27 mouse cellular contexts compared by ENCODE assay signal in the genomic region with DNA sequence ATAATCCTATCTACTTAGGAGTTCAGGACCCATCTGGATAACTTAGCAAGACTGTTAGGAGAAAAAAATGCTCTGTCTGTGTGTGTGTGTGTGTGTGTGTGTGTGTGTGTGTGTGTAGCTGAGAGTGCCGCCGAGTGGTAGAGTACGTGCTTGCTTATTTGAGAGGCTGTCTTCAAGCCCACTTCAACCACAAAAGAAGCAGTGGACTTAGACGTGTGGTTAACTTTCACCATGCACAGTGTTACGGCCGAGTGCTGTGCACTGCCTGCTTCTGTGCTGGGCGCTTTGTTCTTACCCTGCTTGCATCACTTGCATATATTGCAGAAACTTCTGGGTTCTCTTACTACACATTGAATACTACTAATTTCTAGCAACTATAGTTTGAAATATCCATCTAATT. TPM values are rescaled to one million over a fixed set of nuclear protein-coding genes. Genes with fewer than 3 reads are reported as not detected.
DNase-seq lines count a peak whose midpoint lies in the region; ATAC-seq and TF ChIP-seq lines count a peak whose summit lies in the region.
"Had no signal": no experiment of that assay in that cellular context is flagged by ENCODE, and none has a peak within 500 bp of the region (broad histone marks: within the 10 kb centered on the region; RNA-seq: fewer than 3 reads in every experiment).

No protein-coding gene starts in this region.

- TF ChIP-seq RAD21 in CH12.LX (IDR thresholded peaks at IDR 0.05; ENCODE audit: low read depth, low read length): no peak

- H3K27ac ChIP-seq in midbrain, embryonic 11.5 days (ENCODE audit: low read depth, low read length): no peak overlapping the region
- H3K27ac ChIP-seq in midbrain, embryonic 16.5 days (ENCODE audit: low read length): no peak overlapping the region
- H3K27ac ChIP-seq in CH12.LX (ENCODE audit: insufficient read depth, low read depth): no peak overlapping the region
- H3K27ac ChIP-seq: embryonic facial prominence, embryonic 10.5 days; embryonic facial prominence, embryonic 13.5 days; forebrain, embryonic 12.5 days; forebrain, embryonic 15.5 days; heart, embryonic 10.5 days; heart, embryonic 13.5 days; hindbrain, embryonic 14.5 days; hindbrain, postnatal 0 days had no signal

- no peaks in the 10 kb centered on the region for H3K4me1 ChIP-seq in midbrain, embryonic 11.5 days (ENCODE audit: control insufficient read depth, insufficient read depth, low read length)
- no peaks in the 10 kb centered on the region for H3K4me1 ChIP-seq in midbrain, embryonic 16.5 days (ENCODE audit: control insufficient read depth, insufficient read depth, low read length)
- H3K4me1 ChIP-seq in CH12.LX (ENCODE audit: control insufficient read depth in 1 of 2, insufficient read depth in 2 of 2): peaks cover 0 to 17% of the 10 kb centered on the region in 2 experiments; a peak in 2 of 4 replicates
- H3K4me1 ChIP-seq: embryonic facial prominence, embryonic 10.5 days; embryonic facial prominence, embryonic 13.5 days; forebrain, embryonic 12.5 days; forebrain, embryonic 15.5 days; heart, embryonic 10.5 days; heart, embryonic 13.5 days had no signal

- no peak for DNase-seq in midbrain, embryonic 11.5 days (ENCODE audit: low spot score, missing footprints)
- DNase-seq in CH12.LX (ENCODE audit: extremely low read depth): no peak
- no peak for DNase-seq in urinary bladder, postnatal 36 days (ENCODE audit: low spot score in 2 of 2)
- no peak for DNase-seq in embryo, embryonic 11 days
- DNase-seq: adrenal gland, postnatal 10 days; adrenal gland, postnatal 36 days; cerebellum, adult 18-20 months; cerebellum, adult 9-10 months; cerebellum, postnatal 14 days; gastrocnemius, postnatal 36 days; heart, adult 18-20 months; heart, postnatal 14 days; heart, postnatal 4 days had no signal

- in situ Hi-C loops in CH12.LX (cut with MboI; ENCODE audit: low pct_ligation_motif_present, low pct_unique_long_range_greater_than_20kb, low sequenced_read_pairs): no loop called here

- no peaks in the 10 kb centered on the region for H3K9me3 ChIP-seq in midbrain, embryonic 11.5 days (ENCODE audit: control insufficient read depth, low read length)
- no peaks in the 10 kb centered on the region for H3K9me3 ChIP-seq in midbrain, embryonic 16.5 days (replicated peaks; ENCODE audit: control insufficient read depth, low read length, poor library complexity, severe bottlenecking)
- no peaks in the 10 kb centered on the region for H3K9me3 ChIP-seq in CH12.LX (replicated peaks; ENCODE audit: low read length)
- H3K9me3 ChIP-seq: embryonic facial prominence, embryonic 10.5 days; embryonic facial prominence, embryonic 13.5 days; forebrain, embryonic 12.5 days; forebrain, embryonic 15.5 days; G1E; heart, embryonic 10.5 days; heart, embryonic 13.5 days had no signal

- no peak overlapping the region for H3K4me2 ChIP-seq in midbrain, embryonic 11.5 days
- no peak overlapping the region for H3K4me2 ChIP-seq in midbrain, embryonic 16.5 days (ENCODE audit: low read length)
- H3K4me2 ChIP-seq in CH12.LX (ENCODE audit: insufficient read depth, low read depth, poor library complexity, severe bottlenecking): no peak overlapping the region
- H3K4me2 ChIP-seq: embryonic facial prominence, embryonic 13.5 days; forebrain, embryonic 12.5 days; forebrain, embryonic 15.5 days; heart, embryonic 13.5 days; hindbrain, embryonic 14.5 days had no signal

- dilution Hi-C loops in CH12.LX (cut with MboI; ENCODE audit: extremely low pct_ligation_motif_present, extremely low pct_unique_long_range_greater_than_20kb, low sequenced_read_pairs): no loop called here

- no peaks in the 10 kb centered on the region for H3K27me3 ChIP-seq in midbrain, embryonic 11.5 days (ENCODE audit: control insufficient read depth, insufficient read depth, low read length)
- H3K27me3 ChIP-seq in midbrain, embryonic 16.5 days (ENCODE audit: control insufficient read depth, insufficient read depth, low read depth, low read length): no peaks in the 10 kb centered on the region
- no peaks in the 10 kb centered on the region for H3K27me3 ChIP-seq in CH12.LX (replicated peaks)
- H3K27me3 ChIP-seq: embryonic facial prominence, embryonic 13.5 days; forebrain, embryonic 12.5 days; forebrain, embryonic 15.5 days; heart, embryonic 13.5 days; Patski had no signal

- H3K4me3 ChIP-seq in midbrain, embryonic 11.5 days (ENCODE audit: low read depth, low read length): no peak overlapping the region
- H3K4me3 ChIP-seq in midbrain, embryonic 16.5 days (ENCODE audit: low read depth, low read length): no peak overlapping the region
- no peak overlapping the region for H3K4me3 ChIP-seq in CH12.LX (replicated peaks in 1 of 3; ENCODE audit: low read depth in 2 of 3, low read length in 2 of 3, poor library complexity in 1 of 3)
- H3K4me3 ChIP-seq: embryonic facial prominence, embryonic 10.5 days; embryonic facial prominence, embryonic 13.5 days; erythroblast, embryonic 14.5 days; forebrain, embryonic 12.5 days; forebrain, embryonic 15.5 days; heart, embryonic 10.5 days; heart, embryonic 13.5 days had no signal

- ATAC-seq in midbrain, embryonic 11.5 days (ENCODE audit: low FRiP score): 0 out of 2 replicates have a peak, but pooled peaks have one; percentile 16
- ATAC-seq in midbrain, embryonic 16.5 days: no peak
- ATAC-seq in megakaryocyte, adult 5-6 weeks (ENCODE audit: poor library complexity, severe bottlenecking): peak; percentile 54
- ATAC-seq: forebrain, embryonic 15.5 days; hindbrain, postnatal 0 days; inflammation-experienced regulatory T-cells, adult 6 months; Patski had no signal

- WGBS in midbrain, embryonic 11.5 days: 87% methylated on average over 7 of the region's 7 CpGs
- 81% methylated on average over 7 of the region's 7 CpGs for WGBS in midbrain, embryonic 16.5 days

- TF ChIP-seq CTCF in CH12.LX (conservative IDR thresholded peaks at IDR 0.05 in 1 of 2, IDR thresholded peaks at IDR 0.05 in 1 of 2; ENCODE audit: low read depth in 2 of 2, low read length in 2 of 2): no peak

- no peaks in the 10 kb centered on the region for H3K79me2 ChIP-seq in CH12.LX (replicated peaks; ENCODE audit: control insufficient read depth, extremely low read depth, insufficient read depth, poor library complexity, severe bottlenecking)

- TF ChIP-seq EP300 in CH12.LX (IDR thresholded peaks at IDR 0.05; ENCODE audit: low read length): no peak

- H3K9ac ChIP-seq in midbrain, embryonic 11.5 days (ENCODE audit: low read length): no peak overlapping the region
- H3K9ac ChIP-seq in midbrain, embryonic 16.5 days (ENCODE audit: low read depth, low read length): no peak overlapping the region
- H3K9ac ChIP-seq in CH12.LX (ENCODE audit: insufficient read depth, low read depth): no peak overlapping the region
- H3K9ac ChIP-seq: embryonic facial prominence, embryonic 13.5 days; forebrain, embryonic 12.5 days; forebrain, embryonic 15.5 days; heart, embryonic 13.5 days; hindbrain, embryonic 14.5 days had no signal

- H3K36me3 ChIP-seq in midbrain, embryonic 11.5 days (ENCODE audit: control insufficient read depth, insufficient read depth, low read length): peaks cover 5% of the 10 kb centered on the region
- peaks cover 11% of the 10 kb centered on the region for H3K36me3 ChIP-seq in midbrain, embryonic 16.5 days (ENCODE audit: control insufficient read depth, insufficient read depth, low read length)
- peaks cover 43 to 84% of the 10 kb centered on the region in 2 experiments for H3K36me3 ChIP-seq in CH12.LX (replicated peaks in 1 of 2; ENCODE audit: control insufficient read depth in 1 of 2, insufficient read depth in 1 of 2, low read length in 1 of 2)

- TF ChIP-seq POLR2A in CH12.LX (IDR thresholded peaks at IDR 0.05; ENCODE audit: low read depth, low read length): 0 out of 2 replicates have a peak, but pooled peaks have one; percentile 5

TF ChIP-seq in CH12.LX, 34 proteins besides CTCF, POLR2A, EP300 and RAD21:
- TF ChIP-seq MAFK (IDR thresholded peaks at IDR 0.05; ENCODE audit: insufficient replicate concordance, low read length) (no peak), UBTF (IDR thresholded peaks at IDR 0.05; ENCODE audit: low read depth, low read length) (no peak), CHD1 (IDR thresholded peaks at IDR 0.05; ENCODE audit: low read depth, low read length) (no peak), PAX5 (IDR thresholded peaks at IDR 0.05; ENCODE audit: low read length) (no peak), CHD2 (IDR thresholded peaks at IDR 0.05; ENCODE audit: low read length) (no peak), SIN3A (IDR thresholded peaks at IDR 0.05; ENCODE audit: low read length) (no peak), TCF12 (IDR thresholded peaks at IDR 0.05; ENCODE audit: low read depth, low read length) (no peak), USF1 (IDR thresholded peaks at IDR 0.05; ENCODE audit: low read depth, low read length) (no peak)
TF ChIP-seq in CH12.LX: peak in this region for 0.

RNA-seq across cellular contexts. Expression of gene Clybl, which starts 23.8 kb away (rescaled TPM):
- polyA plus RNA-seq in midbrain, embryonic 11.5 days (2014; fragmentation: Nextera tagmentation; extraction: Ambion mirVana): 27.6 and 31.5 TPM in 2 replicates
- polyA plus RNA-seq in midbrain, embryonic 16.5 days (2015; fragmentation: Nextera tagmentation; extraction: Ambion mirVana): 17.2 and 29.7 TPM in 2 replicates
- 9.1 and 16.5 TPM in 2 replicates for total RNA-seq in CH12.LX (2012; rRNA removed)
- 15.8 and 18.7 TPM in 2 replicates for total RNA-seq in CH12.LX (2014; rRNA removed)
- polyA plus RNA-seq in CH12.LX (2012; ENCODE audit: insufficient read length, low read depth): 25.7 and 29.4 TPM in 2 replicates
- 11.1 and 13.1 TPM in 2 replicates for total RNA-seq in megakaryocyte, adult 5-6 weeks (2015)
- total RNA-seq in megakaryocyte, adult 5-6 weeks (2017): 1.7 and 4.8 TPM in 2 replicates

RNA-seq across cellular contexts. Expression of gene Tm9sf2, which starts 50.9 kb away (rescaled TPM):
- polyA plus RNA-seq in midbrain, embryonic 11.5 days (2014; fragmentation: Nextera tagmentation; extraction: Ambion mirVana): 135 and 153 TPM in 2 replicates
- 112 and 115 TPM in 2 replicates for polyA plus RNA-seq in midbrain, embryonic 16.5 days (2015; fragmentation: Nextera tagmentation; extraction: Ambion mirVana)
- total RNA-seq in CH12.LX (2012; rRNA removed) (49.2 and 59.6 TPM in 2 replicates), CH12.LX (2014; rRNA removed) (108 and 119 TPM in 2 replicates)
- 73.1 and 85.5 TPM in 2 replicates for polyA plus RNA-seq in CH12.LX (2012; ENCODE audit: insufficient read length, low read depth)
- total RNA-seq in megakaryocyte, adult 5-6 weeks (2015): 93.2 and 94.6 TPM in 2 replicates
- total RNA-seq in megakaryocyte, adult 5-6 weeks (2017): 115 and 117 TPM in 2 replicates
